Mouse (Mus musculus) adrenal gland, adult 10 weeks (tissue): Measurements from ENCODE around the gene Ldlrad2. TPM values are rescaled to one million over a fixed set of nuclear protein-coding genes. Genes with fewer than 3 reads are reported as not detected.

ENCODE experiments used
- polyA plus RNA-seq: library from polyadenylated mRNA; stranded (reverse); fragments of 350-450 nt; fragmentation: Illumina TruSeq; extraction: RNeasy Lipid Tissue Mini Kit (QIAGEN cat#74804); gene quantifications from one replicate; pipeline ENCODE4 v1.2.3, GENCODE M21; 2014; ENCODE audit warnings: low read depth, low replicate concordance

Gene Ldlrad2
- polyA plus RNA-seq = not detected

DNA sequence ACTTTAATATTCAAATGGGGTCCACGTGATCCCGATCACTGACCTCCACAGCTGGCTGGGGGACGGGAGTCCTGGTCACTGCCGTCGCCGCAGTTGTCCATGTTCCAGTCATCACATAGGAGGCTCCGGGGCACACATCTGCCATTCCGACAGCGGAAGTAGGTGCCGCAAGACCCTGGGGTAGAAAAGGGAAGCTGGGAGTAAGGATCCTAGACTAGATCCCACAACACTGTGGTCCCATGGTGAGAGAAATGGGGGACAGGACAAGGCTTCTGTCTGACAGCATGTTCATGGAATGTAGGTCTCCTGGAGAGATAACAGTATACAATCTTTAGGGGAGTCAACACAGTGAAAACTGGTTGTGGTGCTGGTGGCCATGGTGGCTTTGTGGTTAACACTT, at the start of gene Ldlrad2:
TSS of gene Ldlrad2 (minus strand) at position 101 of the 400 bp plus-strand sequence.

DNA sequence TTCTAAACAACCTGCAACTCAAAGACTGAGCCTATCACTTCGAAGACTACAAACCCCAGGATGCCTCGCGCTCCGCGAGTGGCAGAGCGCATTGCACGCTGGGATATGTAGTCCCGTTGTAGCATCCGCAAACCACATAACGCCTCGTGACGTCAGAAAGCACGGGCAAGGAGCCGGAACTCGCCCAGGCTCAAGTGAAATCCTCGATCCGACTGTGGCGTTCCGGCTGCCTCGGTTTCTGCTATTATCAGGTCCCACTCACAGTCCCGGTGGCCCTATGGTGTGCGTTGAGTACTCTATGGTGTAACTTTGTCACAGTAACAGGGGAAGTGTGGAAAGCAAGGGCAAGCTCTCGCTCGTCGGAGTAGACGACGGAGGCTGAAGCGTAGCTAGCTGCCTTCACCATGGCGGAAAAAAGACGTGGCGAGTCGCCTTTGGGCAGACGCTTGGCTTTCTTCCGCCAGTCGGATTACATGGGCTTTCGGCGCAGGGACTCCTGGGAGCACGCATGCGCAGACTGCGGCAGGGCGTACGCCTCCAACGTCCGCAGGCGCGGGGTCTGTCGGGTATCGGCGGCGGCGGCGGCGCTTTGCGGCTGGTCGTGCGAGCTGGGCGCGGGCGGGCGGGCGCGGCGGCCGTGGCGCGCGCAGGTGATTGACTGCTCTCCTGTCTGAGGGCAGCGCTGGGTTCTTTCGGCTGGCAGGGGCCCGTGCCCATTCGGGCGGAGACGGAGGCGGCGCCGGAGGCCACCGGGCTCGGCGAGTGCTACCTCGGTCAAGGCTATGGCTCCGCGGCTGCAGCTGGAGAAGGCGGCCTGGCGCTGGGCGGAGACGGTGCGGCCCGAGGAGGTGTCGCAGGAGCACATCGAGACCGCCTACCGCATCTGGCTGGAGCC, 19.5 kb upstream of the Ldlrad2 start, which contains the start of gene Usp48:
TSS of gene Usp48 (plus strand) at position 155 of the 895 bp plus-strand sequence.

Other genes with a start within 250 kb of the Ldlrad2 start
- gene Cdc42, start 216.8 kb downstream of the Ldlrad2 start, polyA plus RNA-seq = 1,817 TPM
- not detected for gene Cela3a, start 164.8 kb downstream of the Ldlrad2 start, polyA plus RNA-seq
- 0.70 TPM for gene Cela3b, start 144.0 kb downstream of the Ldlrad2 start, polyA plus RNA-seq
- not detected for gene 1700013G24Rik, start 121.3 kb downstream of the Ldlrad2 start, polyA plus RNA-seq
- 0.23 TPM for gene Hspg2, start 105.8 kb downstream of the Ldlrad2 start, polyA plus RNA-seq
- gene Usp48, start 19.2 kb upstream of the Ldlrad2 start, polyA plus RNA-seq = 89.7 TPM
- gene Rap1gap, start 90.2 kb upstream of the Ldlrad2 start, polyA plus RNA-seq = 2.2 TPM
- 0.87 TPM for gene Alpl, start 221.8 kb upstream of the Ldlrad2 start, polyA plus RNA-seq